Mouse (Mus musculus) frontal cortex, postnatal 10 days (tissue): ENCODE measurements at regions not wholly inside any gene's neighbourhood (a gene's known extent, or its start where the extent isn't known, plus 50 kb on each side); places are given as distances from the start of the nearest gene placed in this dataset.
"Not testable (repeated sequence)": the region's sequence is repeated elsewhere in the genome, so short reads cannot be mapped to it uniquely, and the experiment has no call there.

Experiments
- DNase-seq, 2 experiments: peaks; one replicate each; pipeline ENCODE4 v3.0.0; 2022; ENCODE audit warnings: low spot score in 2 of 2, mixed read lengths in 1 of 2

GRCm38 (mm10) chr10:112521388-112521787 lies 250.5 kb downstream of the Kcnc2 start:
- DNase-seq: peak in 1 of 2 experiments; percentile 5

GRCm38 (mm10) chr10:112543051-112543450 lies 272.1 kb downstream of the Kcnc2 start:
- no peak for DNase-seq

DNA sequence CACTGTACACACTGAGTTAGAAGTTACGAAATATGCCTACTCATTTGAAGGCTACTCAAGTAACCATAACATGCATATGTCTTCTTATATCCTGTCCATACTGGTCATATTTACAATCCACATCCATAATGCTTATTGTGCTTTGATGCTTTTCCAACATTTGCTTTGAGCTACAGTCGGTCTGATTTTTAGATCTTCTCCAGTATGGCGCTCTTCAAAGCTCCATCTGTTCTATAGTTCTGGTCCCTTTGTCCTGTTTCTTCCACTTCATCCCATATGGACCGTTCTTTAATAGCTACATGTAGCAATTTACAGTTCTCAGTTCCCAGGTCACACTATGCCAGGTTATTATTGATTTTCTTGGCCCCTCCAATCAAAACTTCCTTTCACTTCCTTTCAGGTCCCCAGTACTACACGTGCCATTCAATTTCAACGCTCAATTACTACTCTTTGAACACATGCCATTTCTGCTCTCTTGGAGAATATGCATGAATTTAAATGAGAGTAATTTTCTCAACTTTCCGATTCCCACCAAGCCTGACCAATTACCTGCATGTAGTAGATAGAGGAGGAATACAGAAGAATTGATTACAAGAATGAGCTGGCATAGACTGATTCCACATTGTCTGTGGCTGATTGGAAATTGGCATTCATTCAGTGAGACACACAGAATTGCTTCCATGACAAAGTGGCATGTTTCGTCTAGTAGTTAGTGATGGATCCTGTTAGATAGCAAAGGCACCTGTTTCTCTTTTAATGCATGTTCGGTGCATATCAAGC lies 301.0 kb downstream of the Kcnc2 start:
- DNase-seq: no peak

GRCm38 (mm10) chr10:112572556-112572955 lies 301.6 kb downstream of the Kcnc2 start:
- no peak for DNase-seq

DNA sequence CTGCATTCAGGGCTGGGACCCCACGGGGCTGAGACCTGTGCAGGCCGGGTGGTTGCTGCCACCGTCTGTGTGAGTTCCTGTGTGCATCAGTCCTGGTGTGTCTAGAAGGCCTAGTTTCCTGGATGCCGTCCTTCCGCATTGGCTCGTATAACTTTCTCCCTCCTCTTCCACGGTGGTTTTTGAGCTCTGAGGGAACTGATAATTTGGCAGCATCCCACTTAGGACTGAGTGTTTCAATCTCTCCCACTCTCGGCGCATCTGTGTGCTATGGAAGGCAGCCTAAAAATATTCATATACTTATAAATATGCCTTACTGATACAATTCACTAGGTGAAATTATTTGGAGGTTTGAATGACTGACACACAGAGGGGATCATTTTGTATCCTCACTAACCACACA lies 314.0 kb downstream of the Kcnc2 start:
- no peak for DNase-seq

GRCm38 (mm10) chr10:112594327-112594726 lies 323.4 kb downstream of the Kcnc2 start:
- DNase-seq: no peak

- no peak for DNase-seq
Measured at GRCm38 (mm10) chr10:112605592-112605991, 323.2 kb downstream of the Atxn7l3b start.

GRCm38 (mm10) chr10:112607642-112608041 lies 321.2 kb downstream of the Atxn7l3b start:
- no peak for DNase-seq

GRCm38 (mm10) chr10:112611711-112612110 lies 317.1 kb downstream of the Atxn7l3b start:
- no peak for DNase-seq

- DNase-seq: no peak
Measured at GRCm38 (mm10) chr10:112613751-112614150, 315.1 kb downstream of the Atxn7l3b start.

GRCm38 (mm10) chr10:112614226-112614625 lies 314.6 kb downstream of the Atxn7l3b start:
- no peak for DNase-seq

DNA sequence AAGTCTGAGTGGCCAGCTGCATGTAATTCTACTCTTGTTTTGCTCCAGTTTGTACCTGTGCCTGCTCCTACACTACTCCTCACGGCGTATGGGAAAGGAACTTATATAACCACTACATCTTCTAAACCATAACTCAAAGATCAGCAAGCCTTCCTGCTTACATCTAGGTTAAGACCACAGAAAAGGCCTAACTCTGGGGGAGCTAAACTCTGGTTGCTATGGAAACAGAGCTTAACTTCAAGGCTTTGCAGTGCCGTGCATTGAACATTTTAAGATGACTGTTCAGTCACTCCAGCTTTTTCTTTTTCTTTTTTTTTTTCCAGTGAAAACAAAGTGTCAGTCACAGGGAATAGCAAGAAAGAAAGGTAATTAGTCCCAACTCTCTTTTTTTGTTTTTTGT lies 309.1 kb downstream of the Atxn7l3b start:
- DNase-seq: no peak

DNA sequence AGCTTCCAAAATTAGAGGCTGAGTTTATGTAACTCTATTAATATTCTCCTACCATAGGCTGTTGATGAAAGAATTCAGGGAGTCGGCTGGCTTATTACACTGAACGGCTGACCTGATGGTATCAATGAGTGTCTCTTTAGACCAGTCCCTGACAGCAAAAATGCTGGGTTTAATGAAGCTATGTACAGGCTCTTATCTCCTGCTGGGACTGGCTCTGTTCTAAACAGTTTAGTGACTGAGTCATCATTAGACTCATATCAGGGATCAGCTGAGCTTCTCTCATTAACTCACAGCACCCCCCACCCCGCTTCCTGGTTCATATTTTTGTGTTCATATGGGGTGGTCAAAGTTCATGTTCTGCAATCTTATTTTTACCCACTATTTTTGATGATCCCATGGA lies 299.0 kb downstream of the Atxn7l3b start:
- no peak for DNase-seq

DNA sequence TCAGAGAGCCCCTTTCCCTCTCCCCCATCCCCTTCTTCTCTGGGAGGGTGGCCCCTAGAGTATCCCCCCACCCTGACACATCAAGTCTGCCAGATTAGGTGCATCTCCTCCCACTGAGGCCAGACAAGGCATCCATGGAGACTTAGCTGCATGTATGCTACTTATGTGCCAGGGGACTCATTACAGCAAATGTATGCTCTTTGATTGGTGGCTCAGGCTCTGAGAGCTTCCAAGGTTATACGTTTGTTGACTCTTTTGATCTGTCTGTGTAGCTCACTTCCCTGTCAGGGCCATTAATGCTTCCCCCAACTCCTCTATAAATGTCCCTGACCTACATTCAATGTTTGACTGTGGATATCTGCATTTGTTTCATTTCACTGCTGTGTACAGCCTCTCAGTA lies 293.6 kb downstream of the Atxn7l3b start:
- DNase-seq: no peak

- no peak for DNase-seq
Measured at GRCm38 (mm10) chr10:112636574-112636973, 292.2 kb downstream of the Atxn7l3b start.

DNA sequence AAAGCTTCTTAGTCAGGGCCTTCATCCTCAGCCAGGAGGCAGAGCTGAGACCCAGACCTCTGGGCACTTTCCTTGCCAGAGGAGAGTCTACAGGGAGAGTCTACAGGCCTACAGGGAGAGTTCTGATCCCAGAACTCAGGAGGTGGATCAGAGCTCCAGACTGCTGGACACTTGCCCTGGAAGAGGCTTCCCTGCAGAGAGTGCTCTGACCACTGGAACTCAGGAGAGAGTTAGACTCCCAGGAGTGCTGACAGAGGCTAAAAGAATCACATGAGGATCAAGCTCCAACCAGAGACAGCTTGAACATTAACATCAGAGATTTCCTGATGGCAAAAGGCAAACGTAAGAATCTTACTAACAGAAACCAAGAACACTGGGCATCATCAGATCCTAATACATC lies 288.2 kb downstream of the Atxn7l3b start:
- not testable (repeated sequence) for DNase-seq

GRCm38 (mm10) chr10:112648986-112649385 lies 279.8 kb downstream of the Atxn7l3b start:
- DNase-seq: no peak
